ENCODE assay signal across 8 mouse cellular contexts in the genomic region with DNA sequence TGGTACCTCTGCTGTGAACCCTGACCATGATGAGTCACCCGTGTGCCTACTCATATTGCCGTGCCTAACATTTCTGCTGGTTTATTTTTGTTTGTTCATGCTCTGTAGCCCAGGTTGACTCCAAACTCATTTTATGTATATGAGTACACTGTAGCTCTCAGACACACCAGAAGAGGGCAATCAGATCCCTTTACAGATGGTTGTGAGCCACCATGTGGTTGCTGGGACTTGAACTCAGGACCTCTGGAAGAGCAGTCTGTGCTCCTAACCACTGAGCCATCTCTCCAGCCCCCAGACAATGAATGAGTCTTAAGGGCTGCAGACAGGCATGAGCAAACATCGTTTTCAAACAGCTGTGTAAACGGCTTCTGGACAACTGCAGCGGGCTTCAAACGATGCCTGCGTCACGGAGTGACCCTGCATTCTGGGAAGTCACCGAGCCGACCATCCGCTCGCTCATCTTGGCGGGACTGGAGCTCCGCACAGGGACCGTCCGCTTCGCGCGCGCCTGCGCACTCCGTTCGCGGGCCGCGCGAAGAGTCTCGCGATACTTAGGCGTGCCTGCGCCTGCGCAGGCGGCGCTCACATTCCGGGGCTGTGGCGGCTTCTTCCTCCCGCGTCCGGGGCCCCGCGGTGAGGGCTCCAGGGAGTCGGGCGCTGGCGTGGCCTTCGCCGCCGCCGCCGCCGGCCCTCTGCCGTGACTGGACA. TPM values are rescaled to one million over a fixed set of nuclear protein-coding genes. Genes with fewer than 3 reads are reported as not detected.
DNase-seq lines count a peak whose midpoint lies in the region; ATAC-seq and TF ChIP-seq lines count a peak whose summit lies in the region.

A gene (plus strand): TSS at position 590 of the 708 bp plus-strand sequence.

- peak within 1 kb of the TSS; percentile 99 for H3K4me3 ChIP-seq in heart, embryonic 11.5 days (ENCODE audit: low read depth, low read length)
- peak within 1 kb of the TSS; percentile 98 for H3K4me3 ChIP-seq in kidney, embryonic 16.5 days (ENCODE audit: low read length)
- H3K4me3 ChIP-seq in liver, adult 2 months (ENCODE audit: insufficient read depth, low read depth, low read length): peak within 1 kb of the TSS; percentile 88
- peak within 1 kb of the TSS; percentile 52 for H3K4me3 ChIP-seq in myocyte

- H3K9me3 ChIP-seq in heart, embryonic 11.5 days (replicated peaks; ENCODE audit: control insufficient read depth, low read length): no peaks in the 10 kb centered on the region
- H3K9me3 ChIP-seq in kidney, embryonic 16.5 days (ENCODE audit: low read length): no peaks in the 10 kb centered on the region

- DNase-seq in B cell, adult 2 months: peak; percentile 89 to 93
- DNase-seq in brain, adult 2 months (ENCODE audit: low read depth, low spot score): peak; percentile 94
- peak; percentile 64 for DNase-seq in liver, adult 2 months (ENCODE audit: extremely low read depth, low read depth, low spot score)
- DNase-seq in splenic B cell, adult 2 months (ENCODE audit: low read depth, low spot score): peak; percentile 95

- ATAC-seq in erythroblast, adult 5-6 weeks (replicated peaks; ENCODE audit: low FRiP score, poor library complexity, severe bottlenecking): peak; percentile 91
- ATAC-seq in heart, embryonic 11.5 days (replicated peaks; ENCODE audit: insufficient number of reproducible peaks, low FRiP score, low TSS enrichment): peak; percentile 95
- ATAC-seq in kidney, embryonic 16.5 days (ENCODE audit: low FRiP score, low TSS enrichment): peak; percentile 97

- no peaks in the 10 kb centered on the region for H3K36me3 ChIP-seq in heart, embryonic 11.5 days (ENCODE audit: control insufficient read depth, insufficient read depth, low read length)
- H3K36me3 ChIP-seq in kidney, embryonic 16.5 days (ENCODE audit: insufficient read depth, low read length): no peaks in the 10 kb centered on the region
- H3K36me3 ChIP-seq in liver, adult 2 months (ENCODE audit: control insufficient read depth, insufficient read depth, low read length): no peaks in the 10 kb centered on the region
- H3K36me3 ChIP-seq in myocyte (ENCODE audit: control insufficient read depth, insufficient read depth): no peaks in the 10 kb centered on the region
- H3K36me3 ChIP-seq in splenic B cell, adult 2 months (ENCODE audit: control insufficient read depth, insufficient read depth, low read length, poor library complexity, severe bottlenecking): no peaks in the 10 kb centered on the region

- WGBS in heart, embryonic 11.5 days (ENCODE audit: insufficient replicate concordance): 2% methylated on average over 47 of the region's 51 CpGs
- 1% methylated on average over 46 of the region's 51 CpGs for WGBS in kidney, embryonic 16.5 days
- WGBS in liver, adult 2 months: under 1% methylated on average over 51 of the region's 51 CpGs

- H3ac ChIP-seq in myocyte (ENCODE audit: control insufficient read depth, insufficient read length): peak within 1 kb of the TSS; percentile 83

- H3K79me2 ChIP-seq in liver, adult 2 months (ENCODE audit: control insufficient read depth, insufficient read depth, low read length): peaks cover 27% of the 10 kb centered on the region; the same call in 1 of the 2 replicates
- peaks cover 44% of the 10 kb centered on the region for H3K79me2 ChIP-seq in myocyte (ENCODE audit: control insufficient read depth, insufficient read depth)

- H3K9ac ChIP-seq in heart, embryonic 11.5 days (ENCODE audit: low read depth, low read length): peak within 1 kb of the TSS; percentile 100
- peak within 1 kb of the TSS; percentile 100 for H3K9ac ChIP-seq in kidney, embryonic 16.5 days (replicated peaks; ENCODE audit: low read length)
- peak within 1 kb of the TSS; percentile 97 for H3K9ac ChIP-seq in liver, adult 2 months (ENCODE audit: low read depth, low read length)

- H3K27me3 ChIP-seq in heart, embryonic 11.5 days (ENCODE audit: control insufficient read depth, insufficient read depth, low read length): no peaks in the 10 kb centered on the region
- no peaks in the 10 kb centered on the region for H3K27me3 ChIP-seq in kidney, embryonic 16.5 days (ENCODE audit: insufficient read depth, low read length)
- no peaks in the 10 kb centered on the region for H3K27me3 ChIP-seq in liver, adult 2 months (ENCODE audit: control insufficient read depth, insufficient read depth, low read length)
- H3K27me3 ChIP-seq in myocyte (ENCODE audit: control insufficient read depth, insufficient read depth, insufficient read length): no peaks in the 10 kb centered on the region
- H3K27me3 ChIP-seq in splenic B cell, adult 2 months (ENCODE audit: control insufficient read depth, insufficient read depth, low read length, poor library complexity, severe bottlenecking): no peaks in the 10 kb centered on the region

- peak within 1 kb of the TSS; percentile 74 for H3K4me2 ChIP-seq in heart, embryonic 11.5 days
- peak within 1 kb of the TSS; percentile 86 for H3K4me2 ChIP-seq in kidney, embryonic 16.5 days (replicated peaks; ENCODE audit: low read depth, low read length)
- peak within 1 kb of the TSS; percentile 93 for H3K4me2 ChIP-seq in myocyte (ENCODE audit: low read depth)

- TF ChIP-seq CTCF in liver, adult 2 months (IDR thresholded peaks at IDR 0.05; ENCODE audit: low read depth, low read length): no peak

- peaks cover 15% of the 10 kb centered on the region for H3K4me1 ChIP-seq in heart, embryonic 11.5 days (ENCODE audit: control insufficient read depth, insufficient read depth, low read length)
- peaks cover 16% of the 10 kb centered on the region for H3K4me1 ChIP-seq in kidney, embryonic 16.5 days (ENCODE audit: insufficient read depth, low read length)
- H3K4me1 ChIP-seq in liver, adult 2 months (ENCODE audit: control insufficient read depth, insufficient read depth, low read length): peaks cover 8% of the 10 kb centered on the region

- H3K27ac ChIP-seq in heart, embryonic 11.5 days (ENCODE audit: low read depth, low read length): peak within 1 kb of the TSS; percentile 99
- H3K27ac ChIP-seq in kidney, embryonic 16.5 days (ENCODE audit: low read length): peak within 1 kb of the TSS; percentile 98
- H3K27ac ChIP-seq in liver, adult 2 months (replicated peaks; ENCODE audit: insufficient read depth, low read depth, low read length): peak within 1 kb of the TSS; percentile 74

- peak; percentile 83 for TF ChIP-seq POLR2A in liver, adult 2 months (IDR thresholded peaks at IDR 0.05; ENCODE audit: extremely low read depth, insufficient read depth, low read length)
- TF ChIP-seq POLR2A in myocyte (IDR thresholded peaks at IDR 0.05; ENCODE audit: insufficient read length, low read depth): peak; percentile 96

TF ChIP-seq in myocyte, 11 proteins besides CTCF, POLR2A, EP300 and RAD21:
- TF ChIP-seq REST (IDR thresholded peaks at IDR 0.05; ENCODE audit: insufficient read depth, insufficient read length): peak; percentile 30
- peak in 1 of 3 experiments; percentile 64 for TF ChIP-seq MYOG (IDR thresholded peaks at IDR 0.05; ENCODE audit: control insufficient read depth in 1 of 3, insufficient read depth in 1 of 3, insufficient read length in 2 of 3, low read depth in 2 of 3)
- peak in 2 of 3 experiments; percentile 54 to 67 for TF ChIP-seq MYOD1 (IDR thresholded peaks at IDR 0.05; ENCODE audit: control insufficient read depth in 1 of 3, insufficient read length in 2 of 3, low read depth in 2 of 3)
- TF ChIP-seq TCF12 (IDR thresholded peaks at IDR 0.05; ENCODE audit: insufficient read depth, poor library complexity, severe bottlenecking): no peak
- peak; percentile 98 for TF ChIP-seq POLR2AphosphoS2 (IDR thresholded peaks at IDR 0.05; ENCODE audit: insufficient read length, low read depth)
- peak; percentile 57 for TF ChIP-seq SRF (IDR thresholded peaks at IDR 0.05; ENCODE audit: control insufficient read depth, insufficient read length, low read depth)
- peak; percentile 75 for TF ChIP-seq E2F4 (IDR thresholded peaks at IDR 0.05; ENCODE audit: insufficient read depth)
- TF ChIP-seq TCF3 (IDR thresholded peaks at IDR 0.05; ENCODE audit: insufficient read length, low read depth): no peak
TF ChIP-seq in myocyte: peak in this region for 6.

RNA-seq across cellular contexts. Expression of the gene that starts here (rescaled TPM):
- 15.2 and 23.6 TPM in 2 replicates for total RNA-seq in erythroblast, adult 5-6 weeks (2015; ENCODE audit: low replicate concordance)
- 15.1 and 19.1 TPM in 2 replicates for total RNA-seq in erythroblast, adult 5-6 weeks (2017; ENCODE audit: low replicate concordance)
- 63.0 and 77.0 TPM in 2 replicates for polyA plus RNA-seq in heart, embryonic 11.5 days (2014; fragmentation: Nextera tagmentation; extraction: Ambion mirVana)
- 55.2 and 62.2 TPM in 2 replicates for polyA plus RNA-seq in kidney, embryonic 16.5 days (2015; fragmentation: Nextera tagmentation; extraction: Ambion mirVana)
- total RNA-seq in liver, adult 2 months (2014; rRNA removed): 17.1 and 23.0 TPM in 2 replicates
- 12.3 and 12.9 TPM in 2 replicates for polyA plus RNA-seq in liver, adult 2 months (2012; rRNA removed)
- 18.2 TPM for polyA plus RNA-seq in myocyte (2012; fragmentation: generic; extraction: Trizol)

Comparison
In these comparisons a context has a peak if more than half of its experiments do, and no peak if none do; other contexts are left out.
1. Peak in every context shown above with its lines: DNase-seq, ATAC-seq, H3K4me3 ChIP-seq and H3K27ac ChIP-seq.